Mouse (Mus musculus): ENCODE data around the gene Sfxn5.

- TF ChIP-seq MAFK (IDR thresholded peaks at IDR 0.05; ENCODE audit: borderline replicate concordance, low read depth, low read length) (no peak), SMC3 (IDR thresholded peaks at IDR 0.05; ENCODE audit: low read depth, low read length) (no peak), ZC3H11A (IDR thresholded peaks at IDR 0.05; ENCODE audit: low read depth, low read length) (no peak)
These were observed 77.6 kb downstream of the Sfxn5 start for GRCm38 (mm10) chr6:85255578-85255977.
